Mouse (Mus musculus) yolk sac, embryonic 10.5 days (tissue): ENCODE measurements at regions not wholly inside any gene's neighbourhood (a gene's known extent, or its start where the extent isn't known, plus 50 kb on each side); places are given as distances from the start of the nearest gene placed in this dataset.

Experiments
- DNase-seq: peaks from one replicate; pipeline ENCODE4 v3.0.0-alpha.2; 2017; ENCODE audit warnings: low spot score

DNA sequence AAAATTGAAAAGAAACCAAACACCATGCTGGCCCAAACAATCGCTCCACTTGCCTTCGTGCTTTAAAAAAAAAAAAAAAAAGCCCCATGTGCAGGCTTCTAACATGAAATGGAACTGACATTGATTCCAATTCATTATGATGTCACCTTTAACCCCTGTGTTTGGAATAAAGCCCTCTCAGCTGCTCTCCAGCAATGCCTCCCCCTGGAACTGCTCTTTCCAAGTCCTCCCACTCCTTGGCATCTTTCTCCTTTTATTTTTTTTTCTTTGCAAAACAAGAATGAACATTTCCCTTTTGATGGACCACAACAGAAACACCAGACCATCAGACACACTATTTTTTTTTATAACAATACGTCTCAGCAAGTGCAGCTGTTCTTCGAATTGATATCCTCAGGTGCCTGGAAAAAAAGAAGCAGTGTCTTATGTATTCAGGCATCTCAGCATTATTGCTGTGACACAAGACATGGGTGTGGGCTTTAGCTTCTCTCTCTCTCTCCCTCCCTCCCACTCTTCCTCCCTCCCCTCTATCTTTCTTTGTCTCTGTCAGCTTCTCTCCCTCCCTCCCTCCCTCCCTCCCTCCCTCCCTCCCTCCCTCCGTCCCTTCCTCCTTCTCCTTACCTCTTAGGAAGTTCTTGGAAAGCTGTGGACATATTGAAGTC, 152.3 kb upstream of the Pitrm1 start:
- DNase-seq: no peak

DNA sequence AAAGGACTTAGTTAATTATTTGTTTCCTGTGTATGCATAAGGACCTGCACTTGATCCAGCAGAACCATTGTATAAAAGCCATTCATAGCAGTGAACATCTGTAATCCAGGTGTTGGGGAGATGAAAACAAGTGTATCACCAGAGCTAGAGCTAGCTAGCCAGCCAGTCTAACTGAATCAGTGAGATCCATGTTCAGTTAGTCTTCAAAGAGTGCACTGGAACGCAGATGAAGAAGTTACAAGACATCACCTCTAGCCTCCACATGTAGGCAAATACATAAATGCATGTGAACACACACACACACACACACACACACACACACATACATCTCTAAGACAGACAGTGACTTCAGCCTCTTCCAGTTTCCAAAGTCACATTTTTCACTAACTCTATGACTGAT, 150.3 kb upstream of the Pitrm1 start:
- DNase-seq: no peak

DNA sequence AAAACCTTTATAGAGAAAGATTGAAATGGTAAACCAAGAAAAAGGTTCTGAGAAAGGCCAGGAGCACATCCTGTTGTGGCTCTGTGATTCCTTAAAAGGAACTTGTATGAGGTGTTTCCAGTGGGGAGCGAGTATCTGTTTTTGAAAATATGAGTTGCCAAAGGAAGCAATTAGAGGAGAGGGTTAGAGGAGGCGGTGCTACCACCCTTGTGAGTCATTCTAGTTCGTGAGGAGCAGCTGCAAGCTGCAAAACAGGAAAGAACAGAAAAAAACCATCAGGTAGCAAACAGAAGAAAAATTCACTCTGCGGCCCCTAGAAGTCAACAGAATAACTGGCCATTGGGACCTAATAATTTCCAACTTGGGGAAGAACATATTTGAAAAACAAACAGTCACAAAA, 116.1 kb upstream of the Pitrm1 start:
- no peak for DNase-seq

DNA sequence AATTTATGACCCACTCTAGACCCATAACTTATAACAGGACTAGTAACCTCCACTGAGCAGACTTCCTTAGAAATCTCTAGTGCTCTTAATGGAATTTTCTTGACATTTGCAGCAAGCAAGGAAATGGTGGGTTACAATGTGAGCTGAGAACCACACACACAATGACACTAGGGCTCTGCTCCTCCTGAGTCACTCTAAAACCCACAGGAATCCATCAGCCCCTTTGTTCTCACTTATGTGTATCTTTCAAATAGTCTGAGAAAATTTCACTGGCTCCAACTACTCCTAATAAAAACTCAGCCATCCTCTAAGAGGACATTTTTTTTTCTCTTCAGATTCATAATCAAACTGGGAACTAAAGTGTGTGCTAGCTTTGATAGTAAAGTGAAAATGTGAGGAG, 101.0 kb upstream of the Pitrm1 start:
- DNase-seq: no peak

DNA sequence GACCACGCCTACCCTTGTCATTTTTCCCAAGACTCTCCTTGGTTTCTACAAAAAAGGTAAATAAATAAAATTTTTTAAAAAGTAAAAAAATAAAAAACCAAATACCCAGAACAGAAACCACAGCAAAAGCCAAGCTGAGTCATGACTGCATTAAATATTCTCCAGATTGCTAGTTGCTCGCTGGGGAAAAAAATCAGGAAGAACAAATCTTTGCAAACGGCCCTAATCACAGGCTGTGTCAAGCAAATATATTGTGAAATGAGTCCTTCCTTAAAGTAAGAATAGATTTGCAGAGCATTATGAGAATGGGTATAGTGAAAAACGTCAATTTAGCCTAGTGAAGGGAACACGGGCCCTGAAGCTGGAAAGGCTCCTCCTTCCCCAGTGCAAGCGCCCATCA, 86.6 kb upstream of the Pitrm1 start:
- no peak for DNase-seq

DNA sequence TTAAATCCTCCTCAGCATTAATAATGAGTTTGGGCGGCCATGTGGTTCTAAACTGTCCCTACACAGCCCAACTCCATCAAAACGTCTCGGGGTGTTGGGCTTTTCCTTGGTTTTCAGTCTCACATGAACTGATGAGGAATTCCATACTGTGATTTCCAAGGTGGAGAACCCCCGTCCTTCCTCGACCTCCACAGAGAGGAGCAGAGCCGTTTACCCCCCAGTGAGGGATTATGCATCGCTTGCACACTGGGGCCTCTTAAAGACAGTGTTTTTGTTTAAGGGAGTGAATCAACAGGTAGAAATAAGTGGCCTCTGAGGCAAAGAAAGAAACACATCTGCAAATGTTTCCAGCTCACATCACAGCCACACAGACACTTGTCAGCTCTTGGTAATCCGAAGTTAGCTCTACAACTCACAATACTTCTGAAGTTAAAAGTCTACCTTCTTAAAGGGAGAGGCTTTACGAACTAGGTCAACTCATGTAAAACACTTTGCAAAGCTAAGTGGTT, 82.0 kb upstream of the Pitrm1 start:
- no peak for DNase-seq

DNA sequence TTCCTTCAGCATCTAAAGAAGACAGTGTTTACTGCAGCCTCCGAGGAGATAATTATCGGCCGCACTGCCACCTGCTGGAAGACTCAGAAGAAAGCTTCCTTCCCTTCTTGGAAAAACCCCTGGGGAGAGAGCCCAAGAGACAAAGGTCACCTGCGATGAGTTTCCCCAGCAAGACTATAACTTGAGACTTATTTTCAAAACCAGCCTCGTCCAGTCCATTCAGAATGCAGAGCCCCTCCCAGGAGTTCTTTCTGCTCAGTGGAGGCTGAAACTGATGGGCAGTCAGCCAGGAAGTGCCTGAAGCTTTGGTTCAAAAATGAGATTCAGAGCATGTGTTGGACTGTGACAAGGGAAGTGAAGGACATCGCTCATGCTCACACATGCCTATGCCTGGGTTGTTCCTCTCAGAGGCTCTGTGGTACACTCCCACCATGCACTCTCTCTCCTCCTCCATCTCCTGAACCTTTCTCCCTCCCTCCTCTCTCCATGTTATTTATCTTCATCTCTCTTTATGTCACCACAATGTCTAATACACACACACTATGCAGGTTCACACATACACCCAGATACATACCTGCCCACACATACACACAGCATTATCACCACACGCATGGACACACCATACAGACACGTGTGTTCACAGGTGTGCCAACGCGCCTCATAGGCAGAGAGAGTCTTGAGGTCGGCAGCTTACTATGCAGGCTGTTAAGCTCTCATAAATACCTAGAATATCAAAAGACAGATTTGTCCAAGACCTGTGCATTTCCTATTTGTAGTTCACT, 78.3 kb upstream of the Pitrm1 start:
- peak; percentile 48 for DNase-seq

DNA sequence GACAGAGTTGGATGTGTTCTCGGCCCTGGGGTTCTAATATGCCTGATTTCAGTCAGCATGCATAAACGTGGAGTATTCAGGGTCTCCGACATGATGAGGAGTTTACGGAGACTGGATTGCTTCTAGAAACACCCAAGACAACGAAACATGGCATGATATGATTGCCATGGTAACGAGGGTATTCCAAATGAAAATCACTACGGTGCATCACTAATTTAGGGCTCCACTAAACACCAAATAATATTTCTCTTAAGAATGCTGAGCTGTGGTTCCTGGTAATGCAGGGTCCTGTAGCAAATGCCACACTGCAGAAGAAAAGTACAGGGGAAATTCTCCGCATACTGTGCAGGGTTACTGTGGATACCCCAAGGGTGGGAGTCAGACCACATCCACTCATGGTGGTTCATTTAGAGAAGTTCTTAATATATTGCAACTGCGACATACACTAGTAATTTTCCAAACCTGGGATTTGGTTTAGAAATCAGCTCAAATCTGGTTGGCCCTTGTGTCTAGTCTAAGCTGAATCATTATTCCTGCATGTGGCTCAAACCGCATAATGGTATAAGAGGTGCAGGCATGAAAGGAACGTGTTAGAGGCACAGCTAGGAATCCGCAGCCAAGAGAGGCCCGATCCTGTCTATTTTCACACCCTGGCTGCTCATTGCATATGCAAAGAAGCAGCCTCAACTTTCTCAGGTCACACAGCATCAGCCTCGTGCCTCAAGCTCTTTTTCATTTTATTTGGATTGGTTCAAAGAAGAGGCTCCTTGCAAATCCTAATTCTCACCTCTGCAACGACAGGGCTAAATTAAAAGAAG, 77.5 kb upstream of the Pitrm1 start:
- DNase-seq: no peak

DNA sequence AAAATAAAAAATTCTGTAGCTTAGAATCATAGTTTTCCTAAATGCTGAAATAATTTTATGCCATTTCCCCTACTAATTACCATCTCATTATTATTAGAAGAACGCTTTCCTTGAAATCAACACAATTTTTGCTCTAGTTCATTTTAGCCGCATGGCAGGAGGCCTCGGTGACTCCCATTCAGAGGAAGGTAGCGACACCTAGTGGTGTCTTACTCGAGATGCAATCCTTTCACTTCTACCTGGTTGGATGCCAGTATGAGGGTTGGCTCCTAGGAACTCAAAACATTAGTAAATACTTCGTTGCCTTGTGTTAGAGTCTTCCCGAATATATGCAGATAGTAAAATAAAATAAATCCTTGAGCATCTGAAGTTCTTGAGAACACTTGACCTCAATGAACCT, 76.3 kb upstream of the Pitrm1 start:
- DNase-seq: peak; percentile 12

DNA sequence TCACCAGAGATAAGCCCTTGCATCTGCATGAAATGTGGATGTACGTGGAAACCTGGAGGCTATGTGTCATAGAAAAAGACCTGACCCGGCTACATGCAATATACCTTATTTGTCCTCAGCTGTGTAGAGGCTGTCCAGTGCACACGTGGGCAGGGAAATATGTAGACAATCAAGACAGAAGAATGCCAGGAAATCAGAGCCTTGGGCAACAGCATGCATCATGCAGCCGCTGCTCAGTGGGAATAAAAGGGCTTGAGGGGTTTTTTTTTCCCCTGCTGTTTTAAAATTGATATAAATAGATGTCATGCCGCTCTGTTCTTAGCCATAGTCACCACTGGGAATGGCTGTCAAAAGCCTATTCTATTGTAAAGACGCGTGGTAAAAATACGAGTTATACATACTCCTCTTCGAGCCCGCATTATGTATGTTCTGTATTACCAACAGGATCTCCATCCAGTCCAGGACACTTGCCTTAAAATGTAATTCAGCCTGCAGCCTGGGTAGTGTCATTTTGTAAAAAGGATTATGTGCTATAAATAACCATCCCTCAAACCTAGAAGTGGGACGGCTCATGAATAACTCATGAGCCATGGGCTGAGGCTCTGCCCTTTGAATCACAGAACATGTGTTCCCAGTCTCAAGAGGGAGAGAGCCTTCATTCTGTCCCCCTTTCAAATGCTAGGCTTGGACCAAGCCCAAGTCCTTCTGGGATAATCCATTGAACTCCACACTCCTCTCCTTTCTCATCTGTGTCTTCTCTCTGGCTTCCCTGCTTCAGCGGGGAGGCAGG, 74.4 kb upstream of the Pitrm1 start:
- DNase-seq: no peak

DNA sequence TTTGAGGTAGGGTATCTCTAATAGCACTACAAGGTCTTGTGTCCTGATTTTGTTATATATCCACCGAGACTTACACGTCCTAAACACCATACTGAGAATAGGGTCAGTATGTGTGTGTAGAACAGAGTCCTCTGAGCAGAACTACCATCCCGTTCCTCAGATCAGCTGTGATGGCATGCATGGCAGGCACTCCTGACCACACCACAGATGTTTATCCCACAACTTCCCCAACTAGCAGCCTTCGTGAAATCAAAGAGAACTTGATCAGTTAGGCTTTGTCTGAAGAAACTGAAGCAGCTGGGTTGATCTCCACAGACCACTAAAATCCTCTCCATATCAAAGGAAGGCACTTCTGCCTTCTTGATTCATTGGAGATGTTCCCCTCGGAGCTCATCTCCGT, 68.3 kb upstream of the Pitrm1 start:
- DNase-seq: no peak

DNA sequence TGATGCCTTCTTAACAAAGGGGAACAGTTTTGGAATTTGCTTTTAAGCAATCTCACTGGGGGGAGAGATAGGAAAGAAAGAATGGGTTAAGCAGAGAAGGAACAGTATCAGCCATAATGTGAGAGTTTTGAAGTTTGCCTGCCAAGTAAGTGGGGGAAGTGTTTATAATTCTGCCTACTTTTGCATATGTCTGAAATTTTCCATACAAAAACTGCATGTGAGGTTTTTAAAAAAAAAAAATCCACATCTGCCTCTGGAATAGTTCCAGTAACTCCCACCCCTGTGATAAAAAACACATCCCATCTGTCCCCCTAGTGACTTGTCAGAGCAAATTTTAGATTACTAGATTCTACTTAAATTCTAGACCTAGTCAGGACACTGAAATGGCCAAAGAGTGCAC, 63.5 kb upstream of the Pitrm1 start:
- DNase-seq: no peak

DNA sequence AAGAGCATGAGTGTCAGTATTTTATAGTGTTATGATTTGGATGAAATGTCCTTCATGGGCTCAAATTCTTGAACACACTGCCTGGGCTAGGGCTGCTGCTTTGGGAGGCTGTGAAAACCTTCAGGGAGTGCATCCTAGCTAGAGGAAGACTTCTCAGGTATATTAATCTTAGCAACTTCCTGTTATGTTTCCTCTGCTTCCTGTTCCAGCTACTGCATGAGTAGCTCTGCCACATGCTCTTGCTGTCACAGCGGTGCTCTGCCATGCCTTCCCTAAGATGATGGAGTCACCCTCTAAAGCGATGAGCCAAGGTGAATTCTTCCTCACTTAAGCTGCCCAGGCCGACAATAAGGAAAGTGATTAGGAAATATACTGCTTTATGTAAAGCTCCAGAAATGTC, 60.1 kb upstream of the Pitrm1 start:
- no peak for DNase-seq

DNA sequence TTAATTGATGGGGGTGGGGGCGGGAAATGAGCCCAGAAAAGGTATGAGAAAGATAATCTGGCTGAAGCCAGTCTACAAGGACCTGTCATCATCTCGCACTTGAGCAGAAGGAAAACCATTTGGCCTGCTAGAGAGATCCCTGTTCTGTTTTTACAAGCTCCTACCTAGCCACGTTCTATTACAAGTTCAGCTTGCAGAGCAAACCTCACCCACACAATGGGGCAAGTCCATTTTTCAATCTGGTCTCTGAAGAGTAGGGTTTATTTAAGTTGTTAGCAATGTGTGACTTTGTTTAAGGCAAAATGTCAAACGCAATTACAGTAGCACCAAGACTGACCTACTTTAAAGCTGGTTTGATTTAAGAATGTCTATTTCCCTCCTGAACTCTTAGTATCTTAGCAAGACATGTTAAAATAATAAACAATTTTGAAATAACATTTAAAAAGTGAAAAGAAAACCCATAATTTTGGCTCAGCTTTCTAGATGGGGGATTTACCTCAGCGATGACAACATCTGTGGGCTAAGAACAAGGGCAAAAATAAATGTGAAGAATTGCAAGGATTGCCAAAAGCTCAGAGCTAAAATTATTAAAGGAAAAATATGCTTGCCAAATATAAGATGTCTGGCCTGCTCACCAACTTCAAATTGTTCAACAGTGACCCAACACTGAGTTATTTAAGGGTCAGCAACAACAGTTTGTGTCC, 54.9 kb upstream of the Pitrm1 start:
- no peak for DNase-seq
